Mouse (Mus musculus): Measurements from ENCODE around the gene Pklr. TPM values are rescaled to one million over a fixed set of nuclear protein-coding genes. Genes with fewer than 3 reads are reported as not detected.
A peak's percentile ranks its signal among the peaks of the same experiment; 100 is the strongest.

Pklr gene
- polyA plus RNA-seq, 1 experiment = 2.2 TPM

DNA sequence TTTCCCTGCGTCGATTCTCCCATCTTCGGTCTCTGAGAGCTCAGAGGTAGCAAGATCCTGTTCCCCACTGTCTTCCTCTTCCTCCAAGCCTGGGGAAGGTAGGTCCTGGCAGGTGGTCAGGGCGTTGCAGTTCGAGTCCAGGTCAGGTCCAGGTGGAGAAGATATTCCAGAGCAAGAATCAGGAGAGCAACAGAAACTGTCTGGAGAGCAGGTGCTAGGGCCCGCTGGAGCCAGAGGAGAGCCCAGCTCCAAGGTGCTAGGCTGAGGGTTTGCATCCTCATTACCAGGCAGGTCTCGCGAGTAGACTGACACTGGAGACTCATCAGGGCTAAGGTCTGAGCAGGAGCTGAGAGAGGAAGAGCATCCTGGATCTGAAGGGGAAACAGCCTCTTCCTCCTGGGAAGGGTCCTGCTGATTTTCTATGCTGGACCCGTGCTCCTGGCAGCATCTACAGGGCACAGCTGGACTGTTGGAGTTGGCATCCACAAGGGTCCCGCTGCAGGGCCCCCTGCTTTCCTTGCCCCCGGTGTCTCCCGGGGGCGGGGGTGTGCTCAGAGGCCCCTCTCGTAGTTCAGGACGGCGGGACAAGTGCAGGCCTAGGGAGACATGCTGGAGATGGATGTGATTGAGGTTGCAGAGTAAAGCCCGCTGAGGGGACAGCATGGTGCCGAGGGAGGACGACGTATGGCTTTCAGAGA lies 44.0 kb upstream of the Pklr start:
- Histone ChIP-seq H3K4me1 (replicated peaks; ENCODE audit: control insufficient read depth, insufficient read depth, low read length) (peaks cover 26% of the 10 kb centered on the region), H3K36me3 (ENCODE audit: control insufficient read depth, insufficient read depth, low read length) (no peaks in the 10 kb centered on the region)

DNA sequence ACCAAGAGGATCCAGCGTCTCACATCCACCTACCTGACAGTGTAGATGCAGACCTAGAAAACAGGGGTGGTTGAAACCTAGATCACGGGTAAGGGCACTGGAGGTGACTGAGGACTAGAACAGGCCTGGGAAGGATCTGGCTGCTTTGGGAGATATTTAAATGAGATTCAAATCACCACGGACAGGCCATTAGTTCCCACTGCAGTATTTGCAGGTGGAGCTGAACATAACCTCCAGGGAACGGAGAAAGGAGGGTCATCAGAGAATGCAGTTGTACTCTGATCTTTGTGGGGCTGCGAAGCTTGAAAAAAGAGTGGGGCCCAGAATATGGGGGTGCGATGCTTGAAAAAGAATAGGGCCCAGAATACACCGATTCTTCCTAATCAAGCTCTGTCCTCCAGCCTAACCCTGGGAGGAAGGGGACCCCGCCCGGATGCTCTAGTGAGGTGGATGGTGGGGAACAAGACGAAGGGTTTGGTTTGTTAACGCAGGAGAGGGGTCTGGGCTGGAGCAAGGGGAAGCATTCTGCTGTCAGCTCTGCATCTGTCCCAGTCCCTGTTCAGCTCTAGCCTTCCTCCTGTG lies 43.3 kb upstream of the Pklr start:
- TF ChIP-seq POLR2A (IDR thresholded peaks at IDR 0.05; ENCODE audit: control insufficient read depth, extremely low read depth, insufficient read depth, low read length, poor library complexity) (no peak), CTCF (IDR thresholded peaks at IDR 0.05; ENCODE audit: borderline replicate concordance, control insufficient read depth, extremely low read depth, insufficient read depth, low read length, poor library complexity) (no peak)
- DNase-seq = no peak
- no peak overlapping the region for H3K27ac ChIP-seq (ENCODE audit: control insufficient read depth, insufficient read depth, low read length)
- peaks cover 8% of the 10 kb centered on the region; the same call in 1 of the 2 replicates for H3K27me3 ChIP-seq (ENCODE audit: control insufficient read depth, insufficient read depth, low read length)
- no peaks in the 10 kb centered on the region for H3K36me3 ChIP-seq (ENCODE audit: control insufficient read depth, insufficient read depth, low read length)
- WGBS = 45% methylated on average over 11 of the region's 11 CpGs
- no peak overlapping the region for H3K4me3 ChIP-seq (ENCODE audit: control insufficient read depth, insufficient read depth, low read length)
- H3K4me1 ChIP-seq (replicated peaks; ENCODE audit: control insufficient read depth, insufficient read depth, low read length) = peaks cover 24% of the 10 kb centered on the region

More for the DNA sequence above, 44.0 kb upstream of the Pklr start:
- DNase-seq = no peak
- H3K4me3 ChIP-seq (ENCODE audit: control insufficient read depth, insufficient read depth, low read length) = no peak overlapping the region
- no peak for TF ChIP-seq POLR2A (IDR thresholded peaks at IDR 0.05; ENCODE audit: control insufficient read depth, extremely low read depth, insufficient read depth, low read length, poor library complexity)
- TF ChIP-seq CTCF (IDR thresholded peaks at IDR 0.05; ENCODE audit: borderline replicate concordance, control insufficient read depth, extremely low read depth, insufficient read depth, low read length, poor library complexity) = no peak
- H3K27ac ChIP-seq (ENCODE audit: control insufficient read depth, insufficient read depth, low read length) = no peak overlapping the region
- 36% methylated on average over 20 of the region's 20 CpGs for WGBS
- H3K27me3 ChIP-seq (ENCODE audit: control insufficient read depth, insufficient read depth, low read length) = peaks cover 8% of the 10 kb centered on the region; the same call in 1 of the 2 replicates

DNA sequence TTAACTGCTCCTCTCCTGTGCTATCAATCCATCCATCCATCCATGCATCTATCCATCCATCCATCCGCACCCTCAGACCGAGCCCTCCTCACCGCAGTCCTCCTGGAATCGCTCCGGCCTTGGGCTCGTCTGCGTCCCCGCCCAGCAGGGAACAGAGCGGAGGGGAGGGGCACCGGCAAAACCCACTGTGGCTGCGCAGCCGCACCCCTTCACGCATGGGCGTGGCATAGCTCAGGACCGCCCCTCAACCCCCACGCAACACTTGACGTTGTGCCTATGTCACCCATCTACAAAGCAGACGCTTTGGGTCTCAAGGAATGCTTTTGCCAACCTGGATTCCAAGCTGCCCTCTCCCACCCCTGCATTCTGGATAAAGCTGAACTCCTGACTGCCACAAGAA lies 42.8 kb upstream of the Pklr start, which contains the start of gene Rusc1:
Gene Rusc1 (minus strand): TSS at position 137 of the 400 bp plus-strand sequence.
- Histone ChIP-seq H3K4me1 (replicated peaks; ENCODE audit: control insufficient read depth, insufficient read depth, low read length) (peaks cover 19% of the 10 kb centered on the region), H3K27ac (ENCODE audit: control insufficient read depth, insufficient read depth, low read length) (no peak within 1 kb of the TSS), H3K36me3 (ENCODE audit: control insufficient read depth, insufficient read depth, low read length) (no peaks in the 10 kb centered on the region), H3K27me3 (ENCODE audit: control insufficient read depth, insufficient read depth, low read length) (peaks cover 8% of the 10 kb centered on the region; the same call in 1 of the 2 replicates), H3K4me3 (ENCODE audit: control insufficient read depth, insufficient read depth, low read length) (no peak within 1 kb of the TSS)
- 24% methylated on average over 18 of the region's 18 CpGs for WGBS
- DNase-seq = peak; percentile 58
- TF ChIP-seq CTCF (IDR thresholded peaks at IDR 0.05; ENCODE audit: borderline replicate concordance, control insufficient read depth, extremely low read depth, insufficient read depth, low read length, poor library complexity) (no peak), POLR2A (IDR thresholded peaks at IDR 0.05; ENCODE audit: control insufficient read depth, extremely low read depth, insufficient read depth, low read length, poor library complexity) (no peak)

DNA sequence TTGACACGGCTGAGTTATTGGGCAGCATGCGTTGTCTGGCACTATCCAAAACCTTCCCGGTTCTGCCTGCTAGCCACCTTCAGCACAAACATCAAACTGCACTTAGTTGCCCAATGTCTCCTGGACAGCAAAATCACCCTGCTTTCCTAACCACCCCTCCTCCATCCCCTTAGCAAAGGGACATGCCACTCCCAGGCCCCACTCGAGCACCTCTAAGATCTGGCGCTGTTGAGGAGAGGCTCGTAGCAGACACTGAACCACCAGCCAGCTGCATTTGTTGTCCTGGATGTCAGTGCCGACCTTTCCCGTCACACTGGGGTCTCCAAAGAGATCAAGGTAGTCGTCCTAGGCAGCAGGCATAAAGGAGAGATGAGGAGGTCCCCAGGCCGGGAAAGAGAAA lies 41.9 kb upstream of the Pklr start:
- H3K27me3 ChIP-seq (ENCODE audit: control insufficient read depth, insufficient read depth, low read length) = peaks cover 8% of the 10 kb centered on the region; the same call in 1 of the 2 replicates
- TF ChIP-seq CTCF (IDR thresholded peaks at IDR 0.05; ENCODE audit: borderline replicate concordance, control insufficient read depth, extremely low read depth, insufficient read depth, low read length, poor library complexity) (no peak), POLR2A (IDR thresholded peaks at IDR 0.05; ENCODE audit: control insufficient read depth, extremely low read depth, insufficient read depth, low read length, poor library complexity) (no peak)
- H3K27ac ChIP-seq (ENCODE audit: control insufficient read depth, insufficient read depth, low read length) = no peak overlapping the region
- 94% methylated on average over 10 of the region's 10 CpGs for WGBS
- DNase-seq = no peak
- H3K36me3 ChIP-seq (ENCODE audit: control insufficient read depth, insufficient read depth, low read length) = no peaks in the 10 kb centered on the region
- no peak overlapping the region for H3K4me3 ChIP-seq (ENCODE audit: control insufficient read depth, insufficient read depth, low read length)
- H3K4me1 ChIP-seq (replicated peaks; ENCODE audit: control insufficient read depth, insufficient read depth, low read length) = peaks cover 13% of the 10 kb centered on the region

DNA sequence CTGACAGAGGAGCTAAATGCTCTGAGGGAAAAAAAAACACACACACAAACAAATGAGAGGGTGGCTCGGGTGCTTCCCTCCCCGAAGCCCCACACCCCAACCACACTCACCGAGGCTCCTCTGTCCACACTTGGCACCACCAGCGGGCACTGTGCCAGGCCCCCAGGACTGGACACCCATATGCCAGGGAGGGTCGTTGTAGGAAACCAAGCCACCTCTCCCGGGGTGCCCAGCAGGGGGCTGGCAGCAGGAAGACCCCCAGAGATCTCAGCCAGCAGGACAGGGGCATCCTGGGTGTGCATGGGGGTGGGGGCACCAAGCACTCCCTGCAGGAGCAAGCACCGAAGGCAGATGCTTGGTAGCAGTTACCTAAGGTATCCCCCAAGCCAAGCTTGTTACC lies 35.1 kb upstream of the Pklr start, which contains the start of gene Gm43738:
Gene Gm43738 (minus strand): TSS at position 289 of the 400 bp plus-strand sequence.
- WGBS = 52% methylated on average over 7 of the region's 7 CpGs
- no peaks in the 10 kb centered on the region for H3K36me3 ChIP-seq (ENCODE audit: control insufficient read depth, insufficient read depth, low read length)
- H3K4me3 ChIP-seq (ENCODE audit: control insufficient read depth, insufficient read depth, low read length) = peak within 1 kb of the TSS; percentile 71
- peak within 1 kb of the TSS; percentile 19; the same call in 1 of the 2 replicates for H3K27ac ChIP-seq (ENCODE audit: control insufficient read depth, insufficient read depth, low read length)
- no peaks in the 10 kb centered on the region for H3K27me3 ChIP-seq (ENCODE audit: control insufficient read depth, insufficient read depth, low read length)
- TF ChIP-seq CTCF (IDR thresholded peaks at IDR 0.05; ENCODE audit: borderline replicate concordance, control insufficient read depth, extremely low read depth, insufficient read depth, low read length, poor library complexity) (no peak), POLR2A (IDR thresholded peaks at IDR 0.05; ENCODE audit: control insufficient read depth, extremely low read depth, insufficient read depth, low read length, poor library complexity) (no peak)
- H3K4me1 ChIP-seq (replicated peaks; ENCODE audit: control insufficient read depth, insufficient read depth, low read length) = peaks cover 4% of the 10 kb centered on the region
- no peak for DNase-seq

- H3K27me3 ChIP-seq (ENCODE audit: control insufficient read depth, insufficient read depth, low read length) = no peaks in the 10 kb centered on the region
- no peaks in the 10 kb centered on the region for H3K36me3 ChIP-seq (ENCODE audit: control insufficient read depth, insufficient read depth, low read length)
- DNase-seq = no peak
- 0% methylated on average over 19 of the region's 19 CpGs for WGBS
- TF ChIP-seq CTCF (IDR thresholded peaks at IDR 0.05; ENCODE audit: borderline replicate concordance, control insufficient read depth, extremely low read depth, insufficient read depth, low read length, poor library complexity) (no peak), POLR2A (IDR thresholded peaks at IDR 0.05; ENCODE audit: control insufficient read depth, extremely low read depth, insufficient read depth, low read length, poor library complexity) (no peak)
- peak overlapping the region; percentile 71 for H3K4me3 ChIP-seq (ENCODE audit: control insufficient read depth, insufficient read depth, low read length)
- H3K4me1 ChIP-seq (replicated peaks; ENCODE audit: control insufficient read depth, insufficient read depth, low read length) = peaks cover 4% of the 10 kb centered on the region
- peak overlapping the region; percentile 19; the same call in 1 of the 2 replicates for H3K27ac ChIP-seq (ENCODE audit: control insufficient read depth, insufficient read depth, low read length)
Observed at GRCm38 (mm10) chr3:89101459-89101811, 34.5 kb upstream of the Pklr start.

Measured in thymus, adult 2 months (tissue).